Mouse (Mus musculus) MEL (cell line): ENCODE measurements around the gene 9430015G10Rik. TPM values are rescaled to one million over a fixed set of nuclear protein-coding genes. Genes with fewer than 3 reads are reported as not detected.
"Not testable (repeated sequence)": the region's sequence is repeated elsewhere in the genome, so short reads cannot be mapped to it uniquely, and the experiment has no call there.

Experiments
- DNase-seq: peaks from one replicate; pipeline ENCODE4 v3.0.0; 2011; ENCODE audit warnings: low read depth, low spot score
- H3K27ac ChIP-seq: 2 replicates; pipeline ENCODE4 v1.5.1; 2012; ENCODE audit warnings: low read depth, mild to moderate bottlenecking, control low read depth, low read length, moderate library complexity; ENCODE audit not compliant: control insufficient read depth
- H3K27me3 ChIP-seq, 2 experiments: fragments of 150-350 bp in 1 of 2; sonication (generic) in 1 of 2; 2 replicates each; pipeline ENCODE4 v1.6.1; 2012; ENCODE audit warnings: low read length in 2 of 2, mild to moderate bottlenecking in 2 of 2, improper control_type of control experiment in 1 of 2, moderate library complexity in 1 of 2; ENCODE audit not compliant: insufficient read depth in 2 of 2, control insufficient read depth in 1 of 2
- H3K36me3 ChIP-seq, 2 experiments: 2 replicates each; pipeline ENCODE4 v1.6.1; 2012 to 2014; ENCODE audit warnings: low read length in 2 of 2, improper control_type of control experiment in 1 of 2, inconsistent platforms in 1 of 2, mild to moderate bottlenecking in 1 of 2; ENCODE audit not compliant: insufficient read depth in 2 of 2, control insufficient read depth in 1 of 2
- H3K4me1 ChIP-seq, 2 experiments: fragments of 150-350 bp in 1 of 2; sonication (generic) in 1 of 2; 2 replicates each; pipeline ENCODE4 v1.6.1; 2012; ENCODE audit warnings: low read length in 2 of 2, improper control_type of control experiment in 1 of 2, mild to moderate bottlenecking in 1 of 2; ENCODE audit not compliant: insufficient read depth in 2 of 2, control insufficient read depth in 1 of 2
- H3K4me3 ChIP-seq, 2 experiments: fragments of 150-350 bp in 1 of 2; sonication (generic) in 1 of 2; 2 replicates each; pipeline ENCODE4 v1.5.1; 2012; ENCODE audit warnings: low read depth in 2 of 2, low read length in 2 of 2, mild to moderate bottlenecking in 2 of 2, moderate library complexity in 2 of 2, control low read depth in 1 of 2, improper control_type of control experiment in 1 of 2; ENCODE audit not compliant: control insufficient read depth in 1 of 2, insufficient read depth in 1 of 2
- H3K79me2 ChIP-seq: 2 replicates; pipeline ENCODE4 v1.6.1; 2012; ENCODE audit warnings: mild to moderate bottlenecking, low read length, moderate library complexity; ENCODE audit not compliant: control insufficient read depth, poor library complexity, insufficient read depth
- H3K9ac ChIP-seq: 2 replicates; pipeline ENCODE4 v1.6.1; 2012; ENCODE audit warnings: low read depth, mild to moderate bottlenecking, control low read depth, low read length, moderate library complexity; ENCODE audit not compliant: control insufficient read depth, poor library complexity, severe bottlenecking
- H3K9me3 ChIP-seq: fragments of 150-350 bp; sonication (generic); replicated peaks from 2 replicates; pipeline ENCODE4 v1.6.1; 2012; ENCODE audit warnings: mild to moderate bottlenecking, low read length, improper control_type of control experiment, moderate library complexity; ENCODE audit not compliant: insufficient read depth
- CTCF ChIP-seq, 3 experiments: IDR thresholded peaks in 2 of 3; conservative IDR thresholded peaks in 1 of 3; 2 replicates each; pipeline ENCODE4 v1.5.1; 2011 to 2012; ENCODE audit warnings: low read length in 3 of 3, low read depth in 2 of 3, mild to moderate bottlenecking in 2 of 3, improper control_type of control experiment in 1 of 3, inconsistent platforms in 1 of 3, mixed read lengths in 1 of 3, moderate library complexity in 1 of 3; ENCODE audit not compliant: control insufficient read depth in 1 of 3, insufficient read depth in 1 of 3, poor library complexity in 1 of 3, severe bottlenecking in 1 of 3
- E2F4 ChIP-seq: IDR thresholded peaks from 2 replicates; pipeline ENCODE4 v1.6.1; 2011; ENCODE audit warnings: low read depth, low read length, improper control_type of control experiment, borderline replicate concordance
- ELF1 ChIP-seq: IDR thresholded peaks from 2 replicates; pipeline ENCODE4 v1.6.1; 2014; ENCODE audit warnings: low read depth, mild to moderate bottlenecking, inconsistent platforms, low read length, improper control_type of control experiment, moderate library complexity
- ETS1 ChIP-seq: IDR thresholded peaks from 2 replicates; pipeline ENCODE4 v1.6.1; 2012; ENCODE audit warnings: low read depth, mild to moderate bottlenecking, inconsistent platforms, low read length, improper control_type of control experiment, moderate library complexity
- HCFC1 ChIP-seq: IDR thresholded peaks from 2 replicates; pipeline ENCODE4 v1.6.1; 2012; ENCODE audit warnings: low read depth, mild to moderate bottlenecking, inconsistent platforms, low read length, improper control_type of control experiment, moderate library complexity
- KAT2A ChIP-seq: conservative IDR thresholded peaks from 2 replicates; pipeline ENCODE4 v1.6.1; 2012; ENCODE audit warnings: low read depth, low read length, improper control_type of control experiment, inconsistent platforms
- MAX ChIP-seq: IDR thresholded peaks from 2 replicates; pipeline ENCODE4 v1.6.1; 2011; ENCODE audit warnings: low read length, improper control_type of control experiment
- MAZ ChIP-seq: IDR thresholded peaks from 2 replicates; pipeline ENCODE4 v1.6.1; 2012; ENCODE audit warnings: low read depth, mild to moderate bottlenecking, inconsistent platforms, low read length, improper control_type of control experiment
- MXI1 ChIP-seq: IDR thresholded peaks from 2 replicates; pipeline ENCODE4 v1.6.1; 2011; ENCODE audit warnings: mild to moderate bottlenecking, low read depth, low read length, improper control_type of control experiment
- MYC ChIP-seq: IDR thresholded peaks from 2 replicates; pipeline ENCODE4 v1.6.1; 2011; ENCODE audit warnings: low read depth, mild to moderate bottlenecking, low read length, improper control_type of control experiment, moderate library complexity
- NELFE ChIP-seq: IDR thresholded peaks from 2 replicates; pipeline ENCODE4 v1.6.1; 2011; ENCODE audit warnings: low read depth, low read length, improper control_type of control experiment
- NRF1 ChIP-seq: IDR thresholded peaks from 2 replicates; pipeline ENCODE4 v1.6.1; 2014; ENCODE audit warnings: low read depth, mild to moderate bottlenecking, inconsistent platforms, low read length, improper control_type of control experiment, moderate library complexity; ENCODE audit not compliant: poor library complexity, insufficient read depth, severe bottlenecking
- POLR2A ChIP-seq, 2 experiments: IDR thresholded peaks; 2 replicates each; pipeline ENCODE4 v1.6.1; 2011 to 2012; ENCODE audit warnings: low read length in 2 of 2, mild to moderate bottlenecking in 2 of 2, control low read depth in 1 of 2, improper control_type of control experiment in 1 of 2, low read depth in 1 of 2, moderate library complexity in 1 of 2; ENCODE audit not compliant: control insufficient read depth in 1 of 2, insufficient read depth in 1 of 2, poor library complexity in 1 of 2
- POLR2AphosphoS2 ChIP-seq: IDR thresholded peaks from 2 replicates; pipeline ENCODE4 v1.6.1; 2011; ENCODE audit warnings: low read length, improper control_type of control experiment
- SIN3A ChIP-seq: IDR thresholded peaks from 2 replicates; pipeline ENCODE4 v1.6.1; 2012; ENCODE audit warnings: low read length, improper control_type of control experiment, inconsistent platforms
- TBP ChIP-seq: IDR thresholded peaks from 2 replicates; pipeline ENCODE4 v1.8.0; 2011; ENCODE audit warnings: low read depth, low read length, improper control_type of control experiment
- TCF12 ChIP-seq: IDR thresholded peaks from 2 replicates; pipeline ENCODE4 v1.6.1; 2014; ENCODE audit warnings: low read depth, mild to moderate bottlenecking, inconsistent platforms, low read length, improper control_type of control experiment, moderate library complexity
- ZMIZ1 ChIP-seq: IDR thresholded peaks from 2 replicates; pipeline ENCODE4 v1.6.1; 2012; ENCODE audit warnings: low read depth, mild to moderate bottlenecking, inconsistent platforms, low read length, improper control_type of control experiment, moderate library complexity
- polyA plus RNA-seq, 2 experiments: library from polyadenylated mRNA; stranded (reverse) in 1 of 2; unstranded in 1 of 2; fragments of >175 nt in 1 of 2; fragments of >200 nt in 1 of 2; gene quantifications; 2 replicates each; pipeline versions ENCODE4 v1.2.1 to v1.2.4; 2012; ENCODE audit warnings: low replicate concordance in 2 of 2, low read depth in 1 of 2; ENCODE audit not compliant: insufficient read length in 2 of 2, insufficient read depth in 1 of 2, missing spikeins in 1 of 2
- total RNA-seq: library from RNA; depleted of rRNA; stranded (reverse); fragments of 300-350 nt; gene quantifications from 2 replicates; pipeline ENCODE4 v1.2.3, GENCODE M21; 2012

Gene 9430015G10Rik
- total and polyA plus RNA-seq, 3 experiments, result 28.7 to 52.9 TPM; not detected in 1

DNA sequence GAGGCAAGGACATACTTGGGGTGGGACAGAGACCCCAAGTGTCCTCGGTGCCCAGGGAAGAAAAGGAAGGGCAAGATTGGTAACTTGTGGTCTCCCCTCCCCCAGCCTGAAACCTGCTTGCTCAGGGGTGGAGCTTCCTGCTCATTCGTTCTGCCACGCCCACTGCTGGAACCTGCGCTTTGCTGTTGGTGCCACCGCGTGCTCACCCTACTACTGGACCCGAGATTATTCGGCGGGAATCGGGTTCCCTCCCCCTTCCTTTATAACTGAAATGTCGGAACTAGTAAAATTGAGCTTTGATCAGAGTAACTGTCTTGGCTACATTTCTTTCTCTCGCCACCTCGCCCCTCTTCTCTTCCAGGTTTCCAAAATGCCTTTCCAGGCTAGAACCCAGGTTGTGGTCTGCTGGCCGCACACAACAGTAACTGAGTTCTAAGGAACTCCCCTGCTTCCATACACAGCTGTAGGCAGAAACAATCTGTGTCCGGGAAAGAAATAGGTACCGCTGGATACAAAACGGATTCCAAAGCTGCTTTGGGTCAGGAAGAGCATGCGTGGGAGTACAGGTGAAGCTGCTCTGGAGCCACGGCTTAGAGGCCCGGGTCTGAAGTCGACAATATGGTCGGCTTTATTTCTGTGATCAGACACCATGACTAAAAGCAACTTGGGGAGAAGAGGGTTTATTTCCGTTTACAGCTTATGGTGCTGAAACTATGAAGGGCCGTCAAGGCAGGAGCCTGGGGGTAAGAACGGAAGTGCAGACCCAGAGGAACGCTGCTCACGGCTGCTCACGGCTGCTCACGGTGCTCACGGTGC is 26.7 kb downstream of the 9430015G10Rik start:
- Histone ChIP-seq H3K4me1 (peaks cover 2 to 6% of the 10 kb centered on the region in 2 experiments; a peak in 3 of 4 replicates), H3K36me3 (no peaks in the 10 kb centered on the region), H3K4me3 (peak overlapping the region; percentile 53 to 75), H3K9me3 (no peaks in the 10 kb centered on the region), H3K27me3 (no peaks in the 10 kb centered on the region), H3K79me2 (peaks cover 4% of the 10 kb centered on the region; the same call in 1 of the 2 replicates), H3K9ac (peak overlapping the region; percentile 99), H3K27ac (peak overlapping the region; percentile 98)
- DNase-seq, result peak; percentile 85
- TF ChIP-seq CTCF (IDR thresholded peaks at IDR 0.05 in 2 of 3, conservative IDR thresholded peaks at IDR 0.05 in 1 of 3; ENCODE audit: control insufficient read depth in 1 of 3, insufficient read depth in 1 of 3, low read depth in 2 of 3, low read length in 3 of 3, poor library complexity in 1 of 3, severe bottlenecking in 1 of 3) (no peak), NRF1 (peak; percentile 51; the same call in 1 of the 2 replicates), POLR2A (IDR thresholded peaks at IDR 0.05; ENCODE audit: control insufficient read depth in 1 of 2, insufficient read depth in 1 of 2, low read depth in 1 of 2, low read length in 2 of 2, poor library complexity in 1 of 2) (peak; percentile 23 to 57; a peak in 1 of 4 replicates), ELF1 (peak; percentile 36; the same call in 1 of the 2 replicates), TCF12 (peak; percentile 45; the same call in 1 of the 2 replicates), MXI1 (peak; percentile 59; the same call in 1 of the 2 replicates), MAX (peak; percentile 82), MAZ (0 out of 2 replicates have a peak, but pooled peaks have one; percentile 9), HCFC1 (no peak), POLR2AphosphoS2 (0 out of 2 replicates have a peak, but pooled peaks have one; percentile 23), ETS1 (no peak; the same call in 1 of the 2 replicates), ZMIZ1 (0 out of 2 replicates have a peak, but pooled peaks have one; percentile 53), MYC (peak; percentile 64), NELFE (peak; percentile 37; the same call in 1 of the 2 replicates), TBP (peak; percentile 53; the same call in 1 of the 2 replicates), E2F4 (peak; percentile 69; the same call in 1 of the 2 replicates), KAT2A (no peak), SIN3A (peak; percentile 32; the same call in 1 of the 2 replicates)

DNA sequence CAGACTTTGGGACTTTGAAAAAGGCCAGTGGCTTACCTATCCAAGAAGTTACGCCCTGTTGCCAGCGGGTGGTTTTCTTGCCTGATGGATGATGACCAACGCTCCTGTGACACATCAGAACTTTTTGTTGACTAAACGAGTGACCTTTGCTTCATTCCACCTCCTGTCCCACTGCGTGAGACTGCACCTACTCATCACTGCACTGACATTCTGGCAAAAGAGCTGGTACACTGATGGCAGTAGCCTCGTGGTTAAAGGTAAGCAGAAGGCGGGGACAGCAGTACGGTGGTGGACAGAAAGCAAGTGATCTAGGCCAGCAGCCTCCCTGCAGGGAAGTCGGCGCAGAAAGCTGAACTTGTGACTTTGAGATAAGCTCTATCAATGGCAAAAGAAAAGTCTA is 41.1 kb downstream of the 9430015G10Rik start:
- H3K9me3 ChIP-seq, H3K27me3 ChIP-seq, H3K79me2 ChIP-seq, H3K4me1 ChIP-seq, H3K27ac ChIP-seq, H3K36me3 ChIP-seq, H3K9ac ChIP-seq, H3K4me3 ChIP-seq: not testable (repeated sequence)
- peak; percentile 25 for DNase-seq
